Mouse (Mus musculus) heart, embryonic 14.5 days (tissue): Measurements from ENCODE around the gene Ppp1r3c. TPM values are rescaled to one million over a fixed set of nuclear protein-coding genes. Genes with fewer than 3 reads are reported as not detected.
"Not testable (repeated sequence)": the region's sequence is repeated elsewhere in the genome, so short reads cannot be mapped to it uniquely, and the experiment has no call there.

ENCODE experiments used
- ATAC-seq: fragments of 200-750 bp; cut with Nextera tagmentation; 2 replicates; pipeline ENCODE4 v1.8.0; 2017; ENCODE audit warnings: low read depth, moderate TSS enrichment; ENCODE audit not compliant: insufficient number of reproducible peaks, insufficient read depth, low FRiP score
- H3K27ac ChIP-seq, 2 experiments: fragments of 200-500 bp in 1 of 2; fragments of 300-500 bp in 1 of 2; sonication (generic) in 1 of 2; replicated peaks in 1 of 2; 2 replicates each; pipeline ENCODE4 v1.5.1; 2012 to 2014; ENCODE audit warnings: low read depth in 2 of 2, low read length in 2 of 2, control low read depth in 1 of 2, mild to moderate bottlenecking in 1 of 2, mixed read lengths in 1 of 2; ENCODE audit not compliant: control insufficient read depth in 1 of 2, insufficient read depth in 1 of 2
- H3K27me3 ChIP-seq: fragments of 300-500 bp; sonication (generic); 2 replicates; pipeline ENCODE4 v1.6.1; 2014; ENCODE audit warnings: mild to moderate bottlenecking, low read length, control low read depth; ENCODE audit not compliant: control insufficient read depth, insufficient read depth
- H3K36me3 ChIP-seq: fragments of 300-500 bp; sonication (generic); 2 replicates; pipeline ENCODE4 v1.6.1; 2014; ENCODE audit warnings: mild to moderate bottlenecking, control low read depth, low read length, mixed read lengths; ENCODE audit not compliant: control insufficient read depth, insufficient read depth
- H3K4me1 ChIP-seq, 2 experiments: fragments of 200-500 bp in 1 of 2; fragments of 300-500 bp in 1 of 2; sonication (generic) in 1 of 2; 2 replicates each; pipeline ENCODE4 v1.6.1; 2012 to 2014; ENCODE audit warnings: low read length in 2 of 2, control low read depth in 1 of 2, mixed read lengths in 1 of 2; ENCODE audit not compliant: control insufficient read depth in 2 of 2, insufficient read depth in 2 of 2
- H3K4me2 ChIP-seq: fragments of 300-500 bp; sonication (generic); 2 replicates; pipeline ENCODE4 v1.6.1; 2014; ENCODE audit warnings: mild to moderate bottlenecking, low read length
- H3K4me3 ChIP-seq, 2 experiments: fragments of 200-500 bp in 1 of 2; fragments of 300-500 bp in 1 of 2; sonication (generic) in 1 of 2; 2 replicates each; pipeline ENCODE4 v1.5.1; 2012 to 2014; ENCODE audit warnings: low read length in 2 of 2, mild to moderate bottlenecking in 2 of 2, control low read depth in 1 of 2, low read depth in 1 of 2, moderate library complexity in 1 of 2; ENCODE audit not compliant: control insufficient read depth in 1 of 2, insufficient read depth in 1 of 2
- H3K9ac ChIP-seq: fragments of 300-500 bp; sonication (generic); 2 replicates; pipeline ENCODE4 v1.6.1; 2014; ENCODE audit warnings: mild to moderate bottlenecking, low read length
- H3K9me3 ChIP-seq: fragments of 300-500 bp; sonication (generic); 2 replicates; pipeline ENCODE4 v1.6.1; 2016; ENCODE audit warnings: low read length, control low read depth; ENCODE audit not compliant: control insufficient read depth
- WGBS: fragments of 180-500 bp; shearing (Covaris S2); extraction: QIAGEN DNeasy Blood & Tissue Kit; methylation state at CpG from one replicate; pipeline ENCODE4 v1.1.7; 2014; 5-methylcytosine and 5-hydroxymethylcytosine counted together
- polyA plus RNA-seq: library from polyadenylated mRNA; unstranded; fragments of >200 nt; fragmentation: Nextera tagmentation; extraction: Ambion mirVana; gene quantifications from 2 replicates; pipeline ENCODE4 v1.2.1, GENCODE M21; 2014

Ppp1r3c gene
- polyA plus RNA-seq, 1 experiment from 2014 or later: 113 TPM

DNA sequence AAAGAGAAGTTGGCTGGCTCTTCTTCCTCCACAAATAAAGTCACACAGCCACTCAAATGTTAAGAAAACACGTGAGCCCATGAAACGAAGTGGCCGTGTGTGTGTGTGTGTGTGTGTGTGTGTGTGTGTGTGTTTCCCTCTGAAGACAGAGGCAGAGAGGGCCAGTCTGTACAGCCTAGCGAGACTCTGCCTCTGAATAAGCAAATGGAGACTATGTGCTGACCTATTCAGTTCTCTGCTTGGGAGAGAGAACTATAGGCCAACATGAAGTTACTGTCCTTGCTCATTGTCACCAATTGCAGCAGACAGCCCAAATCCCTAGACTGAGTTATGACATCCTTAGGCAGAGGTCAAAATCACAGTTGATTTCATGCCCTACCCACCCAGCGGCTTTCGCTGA lies 634 bp upstream of the Ppp1r3c start:
- 32% methylated on average over 6 of the region's 6 CpGs for WGBS
- H3K9ac ChIP-seq: peak overlapping the region; percentile 73
- ATAC-seq: peak; percentile 37; the same call in 1 of the 2 replicates
- peak overlapping the region; percentile 62 for H3K4me2 ChIP-seq
- H3K36me3 ChIP-seq: peaks cover 21% of the 10 kb centered on the region
- H3K4me3 ChIP-seq: peak overlapping the region; percentile 71 to 78
- no peaks in the 10 kb centered on the region for H3K27me3 ChIP-seq
- peak overlapping the region; percentile 96 to 99 for H3K27ac ChIP-seq
- no peaks in the 10 kb centered on the region for H3K9me3 ChIP-seq
- peaks cover 7 to 19% of the 10 kb centered on the region in 2 experiments for H3K4me1 ChIP-seq

DNA sequence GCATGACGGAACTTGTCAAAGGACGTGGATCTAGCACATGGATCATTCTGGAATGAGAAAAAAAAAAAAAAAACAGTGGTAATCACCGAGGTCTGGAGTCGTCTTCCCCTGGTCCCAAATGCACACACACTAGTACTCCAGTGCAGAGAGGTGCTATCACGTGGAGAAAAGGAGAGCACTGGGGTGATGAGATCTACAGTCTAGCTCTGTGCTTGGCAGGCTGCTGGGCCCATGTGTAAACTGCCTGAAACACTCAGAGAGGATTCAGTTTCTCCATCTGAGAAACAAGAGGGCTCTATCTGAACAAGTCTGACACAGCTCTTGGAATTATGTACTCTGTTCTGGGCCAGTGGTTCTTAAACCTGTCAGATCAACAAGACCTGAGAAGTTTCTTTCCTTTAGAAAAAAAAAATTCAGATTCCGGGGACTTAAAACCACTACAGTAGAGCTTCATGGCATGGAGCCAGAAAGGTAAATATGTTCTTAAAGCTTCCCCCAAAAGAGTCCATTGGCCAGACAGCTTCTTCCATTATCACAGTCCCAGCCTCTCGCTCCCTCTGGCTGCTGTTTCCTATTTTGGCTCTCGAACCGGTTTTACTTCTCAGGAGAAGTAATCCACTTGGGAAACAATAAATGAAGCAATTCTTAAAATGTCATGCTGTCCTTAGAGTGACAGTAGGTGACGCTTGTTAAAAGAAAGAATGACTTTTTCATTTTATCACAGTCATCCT lies 2.0 kb downstream of the Ppp1r3c start:
- peaks cover 11 to 28% of the 10 kb centered on the region in 2 experiments for H3K4me1 ChIP-seq
- WGBS: 26% methylated on average over 10 of the region's 10 CpGs
- H3K27me3 ChIP-seq: no peaks in the 10 kb centered on the region

DNA sequence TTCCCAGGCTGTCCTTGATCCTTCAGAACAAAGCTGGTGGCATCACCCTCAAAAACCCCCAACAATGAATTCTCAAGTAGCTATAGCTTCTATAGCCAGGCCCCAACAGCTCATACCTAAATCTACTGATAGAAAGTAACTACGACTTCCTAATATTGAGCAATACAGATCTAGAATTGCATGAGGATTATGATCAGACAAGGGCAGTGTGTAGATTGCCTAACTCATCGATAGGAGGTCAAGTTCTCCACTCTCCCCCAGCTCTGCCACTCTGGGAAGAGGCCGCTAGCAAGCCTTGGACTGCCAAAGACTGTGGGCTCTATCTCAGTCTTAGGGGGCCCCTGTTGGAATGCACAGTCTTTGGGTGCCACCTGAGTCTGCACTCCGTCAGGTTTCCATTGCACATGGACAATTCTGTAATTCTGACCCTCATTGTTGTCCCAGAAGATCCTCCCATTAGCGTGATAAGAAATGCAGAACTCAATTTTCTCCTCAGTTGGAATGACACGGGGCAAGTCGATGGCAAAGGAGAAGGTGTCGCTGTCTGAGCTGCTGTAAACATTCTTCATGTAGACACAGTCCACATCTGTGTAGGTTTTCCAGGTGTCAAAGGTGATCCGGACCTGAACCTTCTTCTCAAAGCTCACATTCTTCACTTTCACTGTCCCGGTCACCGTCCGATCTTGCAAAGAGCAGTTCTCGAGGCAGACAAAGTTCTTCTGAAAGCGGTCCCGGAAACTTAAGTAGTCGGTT lies 3.1 kb downstream of the Ppp1r3c start:
- H3K27ac ChIP-seq: peak overlapping the region; percentile 19 to 99
- 80% methylated on average over 16 of the region's 16 CpGs for WGBS
- no peaks in the 10 kb centered on the region for H3K27me3 ChIP-seq
- no peak for ATAC-seq
- H3K4me1 ChIP-seq: peaks cover 11 to 28% of the 10 kb centered on the region in 2 experiments
- no peaks in the 10 kb centered on the region for H3K9me3 ChIP-seq
- peak overlapping the region; percentile 39 to 71 for H3K4me3 ChIP-seq
- H3K4me2 ChIP-seq: peak overlapping the region; percentile 62
- peak overlapping the region; percentile 95 for H3K9ac ChIP-seq
- peaks cover 35% of the 10 kb centered on the region for H3K36me3 ChIP-seq

More for the DNA sequence above, 2.0 kb downstream of the Ppp1r3c start:
- Histone ChIP-seq H3K9ac (peak overlapping the region; percentile 95), H3K4me2 (peak overlapping the region; percentile 62), H3K36me3 (peaks cover 35% of the 10 kb centered on the region), H3K9me3 (no peaks in the 10 kb centered on the region), H3K4me3 (peak overlapping the region; percentile 39 to 71), H3K27ac (peak overlapping the region; percentile 85 to 99)
- ATAC-seq: no peak

DNA sequence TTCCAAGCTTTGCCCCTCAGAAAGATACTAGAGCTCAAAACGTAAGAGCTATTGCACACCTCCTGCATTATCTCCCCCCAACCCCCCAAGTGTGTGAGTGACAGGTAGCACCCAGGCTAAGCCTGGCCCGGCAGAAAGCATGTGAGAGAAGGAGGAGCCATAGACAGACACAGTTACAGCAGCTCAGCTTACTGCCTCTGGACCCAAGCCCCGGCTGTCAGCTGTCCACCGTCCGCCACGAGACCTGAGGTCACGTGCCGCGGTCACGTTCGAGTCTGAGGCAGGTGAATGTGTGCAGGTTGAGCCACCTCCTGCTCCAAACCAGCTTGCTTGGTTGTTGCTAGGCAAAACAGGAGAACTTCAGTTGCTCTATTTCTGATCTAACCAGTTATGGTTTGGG lies 5.1 kb downstream of the Ppp1r3c start:
- peaks cover 35% of the 10 kb centered on the region for H3K36me3 ChIP-seq
- peak overlapping the region; percentile 62 for H3K4me2 ChIP-seq
- peak overlapping the region in 1 of 2 experiments; percentile 99; a peak in 2 of 4 replicates for H3K27ac ChIP-seq
- H3K9me3 ChIP-seq: no peaks in the 10 kb centered on the region
- 58% methylated on average over 11 of the region's 11 CpGs for WGBS
- peaks cover 9 to 22% of the 10 kb centered on the region in 2 experiments for H3K4me1 ChIP-seq
- no peaks in the 10 kb centered on the region for H3K27me3 ChIP-seq
- peak overlapping the region in 1 of 2 experiments; percentile 71; a peak in 2 of 4 replicates for H3K4me3 ChIP-seq
- H3K9ac ChIP-seq: peak overlapping the region; percentile 95
- no peak for ATAC-seq

DNA sequence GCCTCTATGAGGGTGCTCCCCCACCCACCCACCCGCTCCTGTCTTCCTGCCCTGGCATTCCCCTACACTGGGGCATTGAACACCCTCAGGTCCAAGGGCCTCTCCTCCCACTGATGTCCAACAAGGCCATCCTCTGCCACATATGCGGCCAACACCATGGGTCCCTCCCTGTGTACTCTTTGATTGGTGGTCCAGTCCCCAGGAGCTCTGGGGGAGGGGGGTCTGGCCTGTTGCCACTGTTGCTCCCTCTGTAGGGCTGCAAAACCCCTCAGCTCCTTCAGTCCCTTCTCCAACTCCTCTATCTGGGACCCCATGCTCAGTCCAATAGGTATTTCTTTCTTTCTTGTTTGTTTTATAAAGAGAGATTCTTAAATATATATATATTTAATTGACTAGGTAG lies 6.0 kb downstream of the Ppp1r3c start:
- not testable (repeated sequence) for H3K9ac ChIP-seq, H3K27me3 ChIP-seq, H3K4me3 ChIP-seq, ATAC-seq, H3K27ac ChIP-seq, H3K4me2 ChIP-seq, H3K9me3 ChIP-seq
- 77% methylated on average over 2 of the region's 2 CpGs for WGBS
- peaks cover 9 to 22% of the 10 kb centered on the region in 2 experiments for H3K4me1 ChIP-seq
- peaks cover 35% of the 10 kb centered on the region for H3K36me3 ChIP-seq

DNA sequence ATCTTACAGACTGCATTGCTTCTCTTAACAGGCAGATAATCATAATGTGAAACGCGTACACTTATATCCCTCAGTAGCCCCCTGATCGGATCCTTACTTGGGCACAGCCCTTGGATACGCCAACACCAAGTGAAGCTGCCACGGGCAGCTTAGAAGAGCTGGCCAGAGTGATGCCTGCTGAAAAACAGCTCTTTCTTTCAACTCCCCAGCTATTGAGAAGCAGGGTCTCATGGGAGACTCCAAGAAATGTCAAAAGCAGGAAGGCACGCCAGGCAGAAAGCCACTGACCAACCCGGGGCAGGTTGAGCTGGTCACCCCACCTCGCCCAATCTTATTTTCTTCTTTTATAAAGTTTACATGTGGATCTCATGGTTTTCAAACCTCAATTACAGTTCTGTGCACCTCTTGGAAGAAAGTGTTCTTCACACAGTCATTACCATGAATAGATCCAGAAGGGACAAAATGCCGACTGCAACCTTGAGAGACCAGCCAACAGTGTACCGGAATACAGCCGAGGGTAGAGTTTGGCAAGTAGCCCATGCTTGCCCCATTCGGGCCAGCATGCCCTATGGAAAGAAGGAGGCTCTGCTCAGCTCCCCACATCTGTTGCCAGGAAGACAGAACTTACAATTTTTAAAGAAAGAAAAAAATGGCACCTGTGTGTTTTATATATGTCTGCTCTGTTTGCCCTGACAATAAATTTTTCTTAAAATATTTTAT lies 7.6 kb downstream of the Ppp1r3c start:
- peaks cover 9 to 22% of the 10 kb centered on the region in 2 experiments for H3K4me1 ChIP-seq
- no peak overlapping the region for H3K4me3 ChIP-seq
- ATAC-seq: no peak
- H3K4me2 ChIP-seq: no peak overlapping the region
- H3K27ac ChIP-seq: no peak overlapping the region
- 78% methylated on average over 12 of the region's 12 CpGs for WGBS
- no peaks in the 10 kb centered on the region for H3K9me3 ChIP-seq
- H3K9ac ChIP-seq: no peak overlapping the region
- peaks cover 32% of the 10 kb centered on the region for H3K36me3 ChIP-seq
- no peaks in the 10 kb centered on the region for H3K27me3 ChIP-seq

DNA sequence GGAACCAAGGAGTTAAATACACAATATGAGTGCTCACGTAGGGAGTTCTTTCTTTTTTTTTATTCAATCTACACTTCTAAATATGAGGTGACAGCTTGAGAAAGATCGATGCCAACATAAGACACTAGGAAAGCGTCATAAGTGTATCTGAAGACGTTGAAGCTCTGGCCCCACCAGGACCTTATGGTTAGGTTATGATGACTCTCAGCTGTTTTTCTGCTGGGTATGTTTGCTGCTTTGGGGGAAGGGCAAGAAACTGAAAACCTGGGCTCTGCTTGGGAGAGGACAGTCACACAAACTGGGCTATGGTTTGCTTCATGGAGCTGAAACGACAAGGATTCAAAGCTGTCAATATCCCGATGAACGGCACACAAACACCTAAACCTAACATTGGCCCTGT lies 11.5 kb downstream of the Ppp1r3c start:
- ATAC-seq: no peak
- Histone ChIP-seq H3K9ac (no peak overlapping the region), H3K4me2 (no peak overlapping the region), H3K36me3 (no peaks in the 10 kb centered on the region), H3K4me1 (no peaks in the 10 kb centered on the region; a peak in 1 of 4 replicates), H3K27ac (no peak overlapping the region), H3K9me3 (no peaks in the 10 kb centered on the region), H3K4me3 (no peak overlapping the region), H3K27me3 (no peaks in the 10 kb centered on the region)
- 81% methylated on average over 7 of the region's 7 CpGs for WGBS
